Mouse (Mus musculus) spleen, adult 2 months (tissue): Measurements from ENCODE around the gene Plek. TPM values are rescaled to one million over a fixed set of nuclear protein-coding genes. Genes with fewer than 3 reads are reported as not detected.

Source experiments
- DNase-seq, 2 experiments: peaks; one replicate each; pipeline versions ENCODE4 v3.0.0 to v3.0.0-alpha.2; 2012 to 2021; ENCODE audit warnings: low spot score in 2 of 2, low read depth in 1 of 2
- H3K27ac ChIP-seq: fragments of 200-500 bp; 2 replicates; pipeline ENCODE4 v1.5.1; 2012; ENCODE audit warnings: low read length, inconsistent platforms; ENCODE audit not compliant: insufficient read depth
- H3K27me3 ChIP-seq: fragments of 200-500 bp; 2 replicates; pipeline ENCODE4 v1.6.1; 2012; ENCODE audit warnings: mild to moderate bottlenecking, moderate library complexity, low read length, inconsistent platforms; ENCODE audit not compliant: control insufficient read depth, insufficient read depth
- H3K36me3 ChIP-seq: fragments of 200-500 bp; 2 replicates; pipeline ENCODE4 v1.6.1; 2012; ENCODE audit warnings: mild to moderate bottlenecking, low read length, inconsistent platforms; ENCODE audit not compliant: control insufficient read depth, insufficient read depth
- H3K4me1 ChIP-seq: fragments of 200-500 bp; 2 replicates; pipeline ENCODE4 v1.6.1; 2011; ENCODE audit warnings: inconsistent platforms; ENCODE audit not compliant: control insufficient read depth, insufficient read depth, insufficient read length
- H3K4me3 ChIP-seq: fragments of 200-500 bp; 2 replicates; pipeline ENCODE4 v1.5.1; 2011; ENCODE audit warnings: mild to moderate bottlenecking, inconsistent platforms; ENCODE audit not compliant: insufficient read depth, insufficient read length; ENCODE audit errors: extremely low read depth
- CTCF ChIP-seq: fragments of 200-500 bp; IDR thresholded peaks from 2 replicates; pipeline ENCODE4 v1.5.1; 2011; ENCODE audit warnings: mild to moderate bottlenecking, inconsistent platforms; ENCODE audit not compliant: insufficient read depth, insufficient read length, insufficient replicate concordance; ENCODE audit errors: extremely low read depth
- POLR2A ChIP-seq: fragments of 200-500 bp; IDR thresholded peaks from 2 replicates; pipeline ENCODE4 v1.6.1; 2011; ENCODE audit warnings: low read depth, low read length, inconsistent platforms
- WGBS: fragments of 180-500 bp; shearing (Covaris S2); methylation state at CpG from one replicate; pipeline ENCODE4 v1.1.7; 2018; 5-methylcytosine and 5-hydroxymethylcytosine counted together
- polyA plus RNA-seq: library from polyadenylated mRNA; depleted of rRNA; stranded (reverse); fragments of >200 nt; gene quantifications from 2 replicates; pipeline ENCODE4 v1.2.3, GENCODE M21; 2012

The Plek gene
- polyA plus RNA-seq, 1 experiment = 11.2 TPM

GRCm38 (mm10) chr11:16986550-16987187 lies 65.5 kb downstream of the Plek start:
- H3K36me3 ChIP-seq = peaks cover 36% of the 10 kb centered on the region

GRCm38 (mm10) chr11:16978161-16978707 lies 73.9 kb downstream of the Plek start:
- WGBS = 28% methylated on average over 5 of the region's 5 CpGs
- no peak overlapping the region for H3K4me3 ChIP-seq
- H3K27ac ChIP-seq = peak overlapping the region; percentile 94
- peak; percentile 58 to 63 for DNase-seq
- peaks cover 18% of the 10 kb centered on the region for H3K36me3 ChIP-seq
- no peak for TF ChIP-seq POLR2A
- no peak for TF ChIP-seq CTCF
- H3K27me3 ChIP-seq = no peaks in the 10 kb centered on the region
- peaks cover 11% of the 10 kb centered on the region for H3K4me1 ChIP-seq

More at GRCm38 (mm10) chr11:16986550-16987187, 65.5 kb downstream of the Plek start:
- H3K4me1 ChIP-seq = peaks cover 13% of the 10 kb centered on the region; the same call in 1 of the 2 replicates
- 43% methylated on average over 7 of the region's 7 CpGs for WGBS
- no peaks in the 10 kb centered on the region for H3K27me3 ChIP-seq
- no peak for DNase-seq
- peak overlapping the region; percentile 26; the same call in 1 of the 2 replicates for H3K27ac ChIP-seq
- TF ChIP-seq POLR2A (no peak), CTCF (no peak)
- H3K4me3 ChIP-seq = no peak overlapping the region

GRCm38 (mm10) chr11:16977611-16978010 lies 74.6 kb downstream of the Plek start:
- WGBS = 18% methylated on average over 2 of the region's 2 CpGs
- Histone ChIP-seq H3K27ac (peak overlapping the region; percentile 94), H3K4me3 (no peak overlapping the region), H3K4me1 (peaks cover 9% of the 10 kb centered on the region), H3K27me3 (no peaks in the 10 kb centered on the region), H3K36me3 (peaks cover 17% of the 10 kb centered on the region)
- TF ChIP-seq POLR2A (no peak), CTCF (no peak)
- peak; percentile 31 to 64 for DNase-seq

- Histone ChIP-seq H3K4me1 (peaks cover 9% of the 10 kb centered on the region), H3K4me3 (no peak overlapping the region), H3K27me3 (no peaks in the 10 kb centered on the region), H3K36me3 (peaks cover 19% of the 10 kb centered on the region), H3K27ac (peak overlapping the region; percentile 94; the same call in 1 of the 2 replicates)
- no peak for TF ChIP-seq POLR2A
- TF ChIP-seq CTCF = no peak
- 11% methylated on average over 4 of the region's 4 CpGs for WGBS
- DNase-seq = no peak
Measured at GRCm38 (mm10) chr11:16976937-16977336, 75.2 kb downstream of the Plek start.

- Histone ChIP-seq H3K4me1 (peaks cover 10% of the 10 kb centered on the region), H3K27me3 (no peaks in the 10 kb centered on the region), H3K4me3 (no peak overlapping the region), H3K27ac (no peak overlapping the region), H3K36me3 (peaks cover 5% of the 10 kb centered on the region; the same call in 1 of the 2 replicates)
- DNase-seq = no peak
- TF ChIP-seq POLR2A = no peak
- no peak for TF ChIP-seq CTCF
- WGBS = 91% methylated on average over 1 of the region's 1 CpGs
Measured at GRCm38 (mm10) chr11:16973086-16973485, 79.1 kb downstream of the Plek start.

- Histone ChIP-seq H3K36me3 (peaks cover 5% of the 10 kb centered on the region; the same call in 1 of the 2 replicates), H3K4me3 (no peak overlapping the region), H3K27ac (no peak overlapping the region), H3K27me3 (no peaks in the 10 kb centered on the region), H3K4me1 (peaks cover 5% of the 10 kb centered on the region)
- no peak for DNase-seq
- TF ChIP-seq CTCF (no peak), POLR2A (no peak)
- WGBS = 79% methylated on average over 3 of the region's 3 CpGs
Measured at GRCm38 (mm10) chr11:16972027-16972426, 80.2 kb downstream of the Plek start.

GRCm38 (mm10) chr11:16969650-16970049 lies 82.5 kb downstream of the Plek start:
- Histone ChIP-seq H3K36me3 (peaks cover 5% of the 10 kb centered on the region; the same call in 1 of the 2 replicates), H3K4me3 (no peak overlapping the region), H3K4me1 (peaks cover 5% of the 10 kb centered on the region), H3K27ac (peak overlapping the region; percentile 38; the same call in 1 of the 2 replicates), H3K27me3 (no peaks in the 10 kb centered on the region)
- no peak for DNase-seq
- TF ChIP-seq POLR2A (no peak), CTCF (no peak)
- 15% methylated on average over 2 of the region's 2 CpGs for WGBS
